Mouse (Mus musculus) MEL (cell line): ENCODE measurements around the gene Letm1. TPM values are rescaled to one million over a fixed set of nuclear protein-coding genes. Genes with fewer than 3 reads are reported as not detected.

Experiments used
- DNase-seq: peaks from one replicate; pipeline ENCODE4 v3.0.0; 2011; ENCODE audit warnings: low read depth, low spot score
- H3K27ac ChIP-seq: 2 replicates; pipeline ENCODE4 v1.5.1; 2012; ENCODE audit warnings: low read depth, mild to moderate bottlenecking, control low read depth, low read length, moderate library complexity; ENCODE audit not compliant: control insufficient read depth
- H3K27me3 ChIP-seq, 2 experiments: fragments of 150-350 bp in 1 of 2; sonication (generic) in 1 of 2; 2 replicates each; pipeline ENCODE4 v1.6.1; 2012; ENCODE audit warnings: low read length in 2 of 2, mild to moderate bottlenecking in 2 of 2, improper control_type of control experiment in 1 of 2, moderate library complexity in 1 of 2; ENCODE audit not compliant: insufficient read depth in 2 of 2, control insufficient read depth in 1 of 2
- H3K36me3 ChIP-seq, 2 experiments: 2 replicates each; pipeline ENCODE4 v1.6.1; 2012 to 2014; ENCODE audit warnings: low read length in 2 of 2, improper control_type of control experiment in 1 of 2, inconsistent platforms in 1 of 2, mild to moderate bottlenecking in 1 of 2; ENCODE audit not compliant: insufficient read depth in 2 of 2, control insufficient read depth in 1 of 2
- H3K4me1 ChIP-seq, 2 experiments: fragments of 150-350 bp in 1 of 2; sonication (generic) in 1 of 2; 2 replicates each; pipeline ENCODE4 v1.6.1; 2012; ENCODE audit warnings: low read length in 2 of 2, improper control_type of control experiment in 1 of 2, mild to moderate bottlenecking in 1 of 2; ENCODE audit not compliant: insufficient read depth in 2 of 2, control insufficient read depth in 1 of 2
- H3K4me3 ChIP-seq, 2 experiments: fragments of 150-350 bp in 1 of 2; sonication (generic) in 1 of 2; 2 replicates each; pipeline ENCODE4 v1.5.1; 2012; ENCODE audit warnings: low read depth in 2 of 2, low read length in 2 of 2, mild to moderate bottlenecking in 2 of 2, moderate library complexity in 2 of 2, control low read depth in 1 of 2, improper control_type of control experiment in 1 of 2; ENCODE audit not compliant: control insufficient read depth in 1 of 2, insufficient read depth in 1 of 2
- H3K79me2 ChIP-seq: 2 replicates; pipeline ENCODE4 v1.6.1; 2012; ENCODE audit warnings: mild to moderate bottlenecking, low read length, moderate library complexity; ENCODE audit not compliant: control insufficient read depth, poor library complexity, insufficient read depth
- H3K9ac ChIP-seq: 2 replicates; pipeline ENCODE4 v1.6.1; 2012; ENCODE audit warnings: low read depth, mild to moderate bottlenecking, control low read depth, low read length, moderate library complexity; ENCODE audit not compliant: control insufficient read depth, poor library complexity, severe bottlenecking
- H3K9me3 ChIP-seq: fragments of 150-350 bp; sonication (generic); replicated peaks from 2 replicates; pipeline ENCODE4 v1.6.1; 2012; ENCODE audit warnings: mild to moderate bottlenecking, low read length, improper control_type of control experiment, moderate library complexity; ENCODE audit not compliant: insufficient read depth
- BHLHE40 ChIP-seq: IDR thresholded peaks from 2 replicates; pipeline ENCODE4 v1.6.1; 2012; ENCODE audit warnings: low read depth, mild to moderate bottlenecking, inconsistent platforms, low read length, improper control_type of control experiment, borderline replicate concordance
- CHD1 ChIP-seq: IDR thresholded peaks from 2 replicates; pipeline ENCODE4 v1.6.1; 2012; ENCODE audit warnings: low read depth, mild to moderate bottlenecking, inconsistent platforms, low read length, improper control_type of control experiment
- CHD2 ChIP-seq: IDR thresholded peaks from 2 replicates; pipeline ENCODE4 v1.6.1; 2011; ENCODE audit warnings: low read length, improper control_type of control experiment
- CTCF ChIP-seq, 3 experiments: IDR thresholded peaks in 2 of 3; conservative IDR thresholded peaks in 1 of 3; 2 replicates each; pipeline ENCODE4 v1.5.1; 2011 to 2012; ENCODE audit warnings: low read length in 3 of 3, low read depth in 2 of 3, mild to moderate bottlenecking in 2 of 3, improper control_type of control experiment in 1 of 3, inconsistent platforms in 1 of 3, mixed read lengths in 1 of 3, moderate library complexity in 1 of 3; ENCODE audit not compliant: control insufficient read depth in 1 of 3, insufficient read depth in 1 of 3, poor library complexity in 1 of 3, severe bottlenecking in 1 of 3
- E2F4 ChIP-seq: IDR thresholded peaks from 2 replicates; pipeline ENCODE4 v1.6.1; 2011; ENCODE audit warnings: low read depth, low read length, improper control_type of control experiment, borderline replicate concordance
- ELF1 ChIP-seq: IDR thresholded peaks from 2 replicates; pipeline ENCODE4 v1.6.1; 2014; ENCODE audit warnings: low read depth, mild to moderate bottlenecking, inconsistent platforms, low read length, improper control_type of control experiment, moderate library complexity
- EP300 ChIP-seq, 2 experiments: IDR thresholded peaks; 2 replicates each; pipeline ENCODE4 v1.6.1; 2011; ENCODE audit warnings: improper control_type of control experiment in 2 of 2, low read length in 2 of 2, low read depth in 1 of 2, mild to moderate bottlenecking in 1 of 2
- ETS1 ChIP-seq: IDR thresholded peaks from 2 replicates; pipeline ENCODE4 v1.6.1; 2012; ENCODE audit warnings: low read depth, mild to moderate bottlenecking, inconsistent platforms, low read length, improper control_type of control experiment, moderate library complexity
- GABPA ChIP-seq: IDR thresholded peaks from 2 replicates; pipeline ENCODE4 v1.6.1; 2012; ENCODE audit warnings: low read depth, mild to moderate bottlenecking, inconsistent platforms, low read length, improper control_type of control experiment, moderate library complexity
- GATA1 ChIP-seq: IDR thresholded peaks from 2 replicates; pipeline ENCODE4 v1.6.1; 2011; ENCODE audit warnings: low read depth, low read length, improper control_type of control experiment
- JUND ChIP-seq: IDR thresholded peaks from 2 replicates; pipeline ENCODE4 v1.6.1; 2011; ENCODE audit warnings: low read depth, mild to moderate bottlenecking, improper control_type of control experiment, low read length
- MAFK ChIP-seq: IDR thresholded peaks from 2 replicates; pipeline ENCODE4 v1.6.1; 2011; ENCODE audit warnings: low read depth, mild to moderate bottlenecking, low read length, improper control_type of control experiment, borderline replicate concordance
- MAX ChIP-seq: IDR thresholded peaks from 2 replicates; pipeline ENCODE4 v1.6.1; 2011; ENCODE audit warnings: low read length, improper control_type of control experiment
- MAZ ChIP-seq: IDR thresholded peaks from 2 replicates; pipeline ENCODE4 v1.6.1; 2012; ENCODE audit warnings: low read depth, mild to moderate bottlenecking, inconsistent platforms, low read length, improper control_type of control experiment
- MEF2A ChIP-seq: IDR thresholded peaks from 2 replicates; pipeline ENCODE4 v1.6.1; 2014; ENCODE audit warnings: low read depth, mild to moderate bottlenecking, inconsistent platforms, low read length, improper control_type of control experiment; ENCODE audit not compliant: poor library complexity, insufficient replicate concordance, severe bottlenecking; ENCODE audit errors: extremely low read depth
- MYC ChIP-seq: IDR thresholded peaks from 2 replicates; pipeline ENCODE4 v1.6.1; 2011; ENCODE audit warnings: low read depth, mild to moderate bottlenecking, low read length, improper control_type of control experiment, moderate library complexity
- NELFE ChIP-seq: IDR thresholded peaks from 2 replicates; pipeline ENCODE4 v1.6.1; 2011; ENCODE audit warnings: low read depth, low read length, improper control_type of control experiment
- POLR2A ChIP-seq, 2 experiments: IDR thresholded peaks; 2 replicates each; pipeline ENCODE4 v1.6.1; 2011 to 2012; ENCODE audit warnings: low read length in 2 of 2, mild to moderate bottlenecking in 2 of 2, control low read depth in 1 of 2, improper control_type of control experiment in 1 of 2, low read depth in 1 of 2, moderate library complexity in 1 of 2; ENCODE audit not compliant: control insufficient read depth in 1 of 2, insufficient read depth in 1 of 2, poor library complexity in 1 of 2
- POLR2AphosphoS5 ChIP-seq: IDR thresholded peaks from 2 replicates; pipeline ENCODE4 v1.6.1; 2012; ENCODE audit warnings: low read depth, borderline replicate concordance, mild to moderate bottlenecking, inconsistent platforms, low read length, moderate library complexity, mixed read lengths
- RAD21 ChIP-seq: IDR thresholded peaks from 2 replicates; pipeline ENCODE4 v1.6.1; 2011; ENCODE audit warnings: mild to moderate bottlenecking, low read depth, low read length, improper control_type of control experiment
- RCOR1 ChIP-seq: IDR thresholded peaks from 2 replicates; pipeline ENCODE4 v1.6.1; 2012; ENCODE audit warnings: low read depth, mild to moderate bottlenecking, inconsistent platforms, low read length, improper control_type of control experiment
- SIN3A ChIP-seq: IDR thresholded peaks from 2 replicates; pipeline ENCODE4 v1.6.1; 2012; ENCODE audit warnings: low read length, improper control_type of control experiment, inconsistent platforms
- SMC3 ChIP-seq: IDR thresholded peaks from 2 replicates; pipeline ENCODE4 v1.6.1; 2011; ENCODE audit warnings: low read depth, low read length, improper control_type of control experiment
- TAL1 ChIP-seq: IDR thresholded peaks from 2 replicates; pipeline ENCODE4 v1.6.1; 2012; ENCODE audit warnings: mild to moderate bottlenecking, inconsistent platforms, low read length, moderate library complexity, mixed read lengths
- TBP ChIP-seq: IDR thresholded peaks from 2 replicates; pipeline ENCODE4 v1.8.0; 2011; ENCODE audit warnings: low read depth, low read length, improper control_type of control experiment
- TCF12 ChIP-seq: IDR thresholded peaks from 2 replicates; pipeline ENCODE4 v1.6.1; 2014; ENCODE audit warnings: low read depth, mild to moderate bottlenecking, inconsistent platforms, low read length, improper control_type of control experiment, moderate library complexity
- UBTF ChIP-seq: IDR thresholded peaks from 2 replicates; pipeline ENCODE4 v1.6.1; 2012; ENCODE audit warnings: low read depth, mild to moderate bottlenecking, inconsistent platforms, low read length, improper control_type of control experiment, moderate library complexity, borderline replicate concordance; ENCODE audit not compliant: insufficient read depth
- USF1 ChIP-seq: IDR thresholded peaks from 2 replicates; pipeline ENCODE4 v1.6.1; 2014; ENCODE audit warnings: low read depth, mild to moderate bottlenecking, inconsistent platforms, low read length, improper control_type of control experiment, moderate library complexity
- ZKSCAN1 ChIP-seq: IDR thresholded peaks from 2 replicates; pipeline ENCODE4 v1.6.1; 2012; ENCODE audit warnings: low read depth, mild to moderate bottlenecking, inconsistent platforms, low read length, improper control_type of control experiment, moderate library complexity
- polyA plus RNA-seq, 2 experiments: library from polyadenylated mRNA; stranded (reverse) in 1 of 2; unstranded in 1 of 2; fragments of >175 nt in 1 of 2; fragments of >200 nt in 1 of 2; gene quantifications; 2 replicates each; pipeline versions ENCODE4 v1.2.1 to v1.2.4; 2012; ENCODE audit warnings: low replicate concordance in 2 of 2, low read depth in 1 of 2; ENCODE audit not compliant: insufficient read length in 2 of 2, insufficient read depth in 1 of 2, missing spikeins in 1 of 2
- total RNA-seq: library from RNA; depleted of rRNA; stranded (reverse); fragments of 300-350 nt; gene quantifications from 2 replicates; pipeline ENCODE4 v1.2.3, GENCODE M21; 2012

Letm1 gene
- total and polyA plus RNA-seq, 3 experiments, result 59.5 to 127 (median 119) TPM

- no peaks in the 10 kb centered on the region for H3K27me3 ChIP-seq
- H3K79me2 ChIP-seq, result peaks cover 58% of the 10 kb centered on the region
- no peak for TF ChIP-seq USF1
- TF ChIP-seq RCOR1, result no peak
- no peak for TF ChIP-seq JUND
- no peak for TF ChIP-seq MEF2A
- TF ChIP-seq E2F4, result no peak
- no peak for TF ChIP-seq TCF12
- TF ChIP-seq RAD21, result peak; percentile 39
- no peak for TF ChIP-seq POLR2AphosphoS5
- no peak for TF ChIP-seq POLR2A (IDR thresholded peaks at IDR 0.05; ENCODE audit: control insufficient read depth in 1 of 2, insufficient read depth in 1 of 2, low read depth in 1 of 2, low read length in 2 of 2, poor library complexity in 1 of 2)
- 0 out of 2 replicates have a peak, but pooled peaks have one; percentile 22 for TF ChIP-seq TBP
- TF ChIP-seq CTCF (IDR thresholded peaks at IDR 0.05 in 2 of 3, conservative IDR thresholded peaks at IDR 0.05 in 1 of 3; ENCODE audit: control insufficient read depth in 1 of 3, insufficient read depth in 1 of 3, low read depth in 2 of 3, low read length in 3 of 3, poor library complexity in 1 of 3, severe bottlenecking in 1 of 3), result peak; percentile 51 to 78 (median 65)
- TF ChIP-seq SMC3, result peak; percentile 55
- no peak for TF ChIP-seq NELFE
- TF ChIP-seq ZKSCAN1, result no peak
- TF ChIP-seq MAZ, result no peak
- no peak overlapping the region for H3K27ac ChIP-seq
- peaks cover 15 to 32% of the 10 kb centered on the region in 2 experiments for H3K36me3 ChIP-seq
- no peaks in the 10 kb centered on the region for H3K9me3 ChIP-seq
- no peak overlapping the region for H3K4me3 ChIP-seq
- no peak overlapping the region for H3K9ac ChIP-seq
- peaks cover 0 to under 1% of the 10 kb centered on the region in 2 experiments; a peak in 1 of 4 replicates for H3K4me1 ChIP-seq
- peak; percentile 65 for DNase-seq
These were observed 48.2 kb upstream of the Letm1 start for GRCm38 (mm10) chr5:33830832-33831231.

DNA sequence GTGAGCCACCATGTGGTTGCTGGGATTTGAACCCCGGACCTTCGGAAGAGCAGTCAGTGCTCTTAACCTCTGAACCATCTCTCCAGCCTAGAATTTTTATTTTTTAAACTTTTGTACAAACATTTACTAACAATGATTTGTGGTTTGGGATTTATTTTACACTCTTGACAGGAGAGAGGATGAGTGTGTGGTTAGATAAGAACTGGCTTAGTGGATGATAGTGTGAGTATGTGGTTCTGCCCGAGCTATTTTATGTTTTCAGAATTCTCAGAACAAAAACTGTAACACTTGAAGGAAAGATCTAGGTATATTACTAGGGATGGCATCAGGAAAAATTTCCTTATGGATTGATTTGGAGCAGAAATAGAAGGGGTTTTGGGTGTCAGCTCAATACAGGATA, 47.3 kb upstream of the Letm1 start:
- TF ChIP-seq EP300 (IDR thresholded peaks at IDR 0.05; ENCODE audit: low read depth in 1 of 2, low read length in 2 of 2), result peak; percentile 51 to 52; a peak in 3 of 4 replicates
- TF ChIP-seq GABPA, result no peak
- peak; percentile 32; the same call in 1 of the 2 replicates for TF ChIP-seq ETS1
- no peak for TF ChIP-seq UBTF
- TF ChIP-seq TBP, result 0 out of 2 replicates have a peak, but pooled peaks have one; percentile 37
- peak; percentile 58; the same call in 1 of the 2 replicates for TF ChIP-seq MAFK
- TF ChIP-seq CHD2, result no peak
- peak; percentile 69 for TF ChIP-seq TCF12
- TF ChIP-seq GATA1, result peak; percentile 83
- peak; percentile 26; the same call in 1 of the 2 replicates for TF ChIP-seq TAL1
- TF ChIP-seq MAX, result no peak
- no peak for TF ChIP-seq CHD1
- TF ChIP-seq E2F4, result no peak
- no peak for TF ChIP-seq NELFE
- TF ChIP-seq SIN3A, result peak; percentile 39; the same call in 1 of the 2 replicates
- TF ChIP-seq BHLHE40, result peak; percentile 53; the same call in 1 of the 2 replicates
- TF ChIP-seq MEF2A, result no peak
- no peak for TF ChIP-seq MAZ
- no peak for TF ChIP-seq ELF1
- no peak for TF ChIP-seq SMC3
- TF ChIP-seq RCOR1, result peak; percentile 100
- TF ChIP-seq USF1, result no peak
- no peak for TF ChIP-seq MYC
- DNase-seq, result peak; percentile 45
- H3K27ac ChIP-seq, result no peak overlapping the region
- no peaks in the 10 kb centered on the region for H3K9me3 ChIP-seq
- H3K4me3 ChIP-seq, result no peak overlapping the region
- no peaks in the 10 kb centered on the region for H3K27me3 ChIP-seq
- H3K79me2 ChIP-seq, result peaks cover 61% of the 10 kb centered on the region
- H3K4me1 ChIP-seq, result peaks cover 2 to 4% of the 10 kb centered on the region in 2 experiments; a peak in 2 of 4 replicates
- H3K9ac ChIP-seq, result no peak overlapping the region
- H3K36me3 ChIP-seq, result peaks cover 19 to 36% of the 10 kb centered on the region in 2 experiments
